Mouse (Mus musculus): Measurements from ENCODE around the gene Slit1.

The Slit1 gene

DNA sequence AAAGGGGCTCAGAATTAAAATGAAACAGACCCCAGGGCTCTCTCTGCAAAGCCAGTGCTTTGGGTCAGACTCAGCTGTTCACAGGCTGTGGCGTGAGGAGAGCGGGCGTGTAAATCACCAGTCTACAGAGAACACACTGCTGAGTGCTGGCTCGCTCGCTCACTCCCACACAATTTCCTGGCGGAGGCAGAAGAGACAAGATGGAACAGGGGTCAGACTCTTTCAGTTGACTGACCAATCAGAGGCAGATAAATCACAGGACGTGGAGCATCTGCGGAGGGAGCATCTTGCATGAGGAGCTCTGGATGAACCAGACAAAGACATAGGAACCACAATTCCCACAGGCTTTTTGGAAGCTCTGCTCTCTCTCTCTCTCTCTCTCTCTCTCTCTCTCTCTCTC lies 67.9 kb downstream of the Slit1 start:
- ChIA-PET POLR2A (interaction anchor here in 2 of 4 experiments (0.5 to 2.7 kb wide), 4 partner anchors 9 to 119 kb away, joined by 3 to 11 read pairs (median 6); no protein-coding TSS in a partner anchor), CTCF (interaction anchor here (1.0 to 1.6 kb wide), 4 partner anchors 11 to 17 kb away, joined by 3 to 5 read pairs (median 3); no protein-coding TSS in a partner anchor)

DNA sequence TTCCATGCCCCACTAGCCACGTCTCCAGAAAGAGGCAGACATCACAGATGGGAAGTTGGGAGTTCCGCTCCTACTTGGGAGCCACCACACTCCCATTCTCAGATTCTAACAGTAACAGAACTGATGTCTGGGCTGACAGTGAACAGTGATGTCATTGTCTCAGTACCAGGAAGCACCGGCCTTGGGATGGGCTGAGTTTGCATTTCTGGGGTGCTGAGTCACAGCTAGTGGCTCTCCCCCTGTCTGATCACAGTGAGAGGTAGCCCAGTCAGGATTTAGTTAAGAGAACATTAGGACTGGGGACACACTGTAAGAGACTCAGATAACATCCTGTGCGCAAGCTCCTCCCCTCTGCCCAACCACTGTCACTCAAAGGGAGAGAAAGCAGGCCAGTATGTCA lies 69.1 kb downstream of the Slit1 start:
- CTCF ChIA-PET = interaction anchor here in 2 of 4 experiments (0.7 to 1.3 kb wide), 2 partner anchors 87 to 89 kb away, joined by 3 to 4 read pairs; no protein-coding TSS in a partner anchor
- POLR2A ChIA-PET = interaction anchor here in 1 of 4 experiments (1.3 kb wide), 1 partner anchor 9 kb away, joined by 3 read pairs; no protein-coding TSS in a partner anchor

DNA sequence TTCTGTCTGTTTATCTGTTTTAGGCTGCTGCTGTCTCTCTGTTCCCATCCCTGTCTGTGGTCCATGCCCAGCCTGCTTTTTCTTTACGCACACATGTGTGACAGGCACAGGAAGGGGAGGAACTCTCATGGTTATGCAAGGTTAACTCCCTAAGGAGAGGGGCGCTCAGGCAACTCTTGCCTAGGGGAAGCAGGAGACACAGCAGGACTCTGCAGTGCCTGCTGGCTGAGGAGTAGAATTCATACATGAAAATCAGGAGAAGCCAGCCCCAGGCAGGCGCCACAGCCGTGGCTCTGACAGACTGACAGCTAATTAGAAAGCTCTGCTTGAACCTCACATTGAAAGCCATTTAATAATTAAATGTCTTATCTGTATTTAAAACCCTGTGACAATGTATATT lies 70.6 kb downstream of the Slit1 start:
- POLR2A ChIA-PET = interaction anchor here in 1 of 4 experiments (0.8 kb wide), 1 partner anchor 29 kb away, joined by 3 read pairs; no protein-coding TSS in a partner anchor
- CTCF ChIA-PET = interaction anchor here in 3 of 4 experiments (0.6 to 1.4 kb wide), 3 partner anchors 14 to 418 kb away, joined by 3 to 9 read pairs (median 5); no protein-coding TSS in a partner anchor

DNA sequence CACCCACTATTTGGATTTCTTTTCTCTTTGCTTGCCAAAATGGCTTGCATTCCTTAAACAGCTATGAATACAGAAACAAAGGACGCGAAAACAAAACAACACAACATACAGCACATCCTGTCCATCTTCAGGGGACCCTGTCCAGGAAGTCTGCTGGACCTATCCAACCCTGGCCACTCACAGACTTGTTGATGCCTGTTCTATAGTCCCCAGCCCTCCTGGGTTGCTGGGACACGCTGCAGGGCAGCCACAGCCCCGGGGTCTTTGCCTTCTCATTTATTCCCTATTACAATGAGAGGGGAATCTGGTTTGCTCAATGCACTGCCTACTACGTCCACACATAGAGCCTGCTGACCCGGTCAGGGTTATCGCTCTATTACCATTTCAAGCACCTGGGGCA lies 72.5 kb downstream of the Slit1 start:
- CTCF ChIA-PET = no interaction called here
- POLR2A ChIA-PET = interaction anchor here in 1 of 4 experiments (1.4 kb wide), 1 partner anchor 90 kb away, joined by 3 read pairs; no protein-coding TSS in a partner anchor

DNA sequence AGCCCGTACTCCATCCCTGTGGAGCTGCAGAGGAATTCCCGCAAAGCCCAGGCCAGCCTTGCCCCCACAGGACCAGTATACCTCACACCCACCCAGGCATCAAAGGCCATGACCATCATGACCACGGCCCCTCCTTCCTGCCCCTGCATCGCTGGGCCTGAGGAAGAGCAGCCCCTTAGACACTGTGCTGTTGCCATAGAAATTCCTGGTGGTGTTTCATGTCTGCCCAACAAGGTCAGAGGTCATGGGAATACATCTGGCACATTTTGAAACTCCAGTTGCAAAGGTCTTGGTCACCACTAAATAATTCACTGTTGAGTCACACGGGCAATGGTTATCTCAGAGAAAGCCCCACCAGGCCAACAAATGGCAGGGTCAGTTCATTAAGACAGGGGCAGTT lies 73.0 kb downstream of the Slit1 start:
- CTCF ChIA-PET = interaction anchor here in 1 of 4 experiments (0.9 kb wide), 1 partner anchor 352 kb away, joined by 3 read pairs; no protein-coding TSS in a partner anchor
- POLR2A ChIA-PET = interaction anchor here in 1 of 4 experiments (1.4 kb wide), 1 partner anchor 91 kb away, joined by 3 read pairs; no protein-coding TSS in a partner anchor

DNA sequence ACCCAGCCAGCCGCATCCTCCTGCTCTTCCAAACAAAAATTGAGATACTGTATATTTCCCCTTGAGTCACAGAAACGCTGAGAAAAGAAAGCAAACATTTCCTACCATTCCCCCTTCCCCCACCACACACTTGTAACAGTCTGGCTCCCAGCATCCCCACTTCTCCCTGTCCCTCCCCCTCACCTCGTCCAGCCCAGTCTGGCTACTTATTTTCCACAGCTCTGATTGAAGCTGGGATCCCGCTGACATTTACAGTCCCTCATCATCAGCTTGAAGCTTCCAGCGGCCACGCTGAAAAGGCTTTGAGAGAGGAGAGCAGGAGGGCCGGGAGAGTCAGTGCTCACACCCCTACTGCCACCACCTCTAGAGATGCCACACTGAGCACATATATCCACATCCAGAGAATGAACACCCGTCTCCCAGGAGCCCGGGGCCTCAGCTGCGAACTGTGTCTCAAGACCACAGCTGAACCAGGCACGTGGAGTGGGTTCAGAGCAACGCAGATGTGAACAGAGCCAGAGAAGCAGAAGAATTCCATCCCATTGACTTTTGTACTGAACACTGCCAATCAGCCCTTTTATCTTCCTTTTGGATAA lies 73.6 kb downstream of the Slit1 start:
- ChIA-PET CTCF (interaction anchor here in 1 of 4 experiments (0.9 kb wide), 1 partner anchor 352 kb away, joined by 3 read pairs; no protein-coding TSS in a partner anchor), POLR2A (interaction anchor here in 1 of 4 experiments (0.6 kb wide), 1 partner anchor 29 kb away, joined by 3 read pairs; no protein-coding TSS in a partner anchor)

DNA sequence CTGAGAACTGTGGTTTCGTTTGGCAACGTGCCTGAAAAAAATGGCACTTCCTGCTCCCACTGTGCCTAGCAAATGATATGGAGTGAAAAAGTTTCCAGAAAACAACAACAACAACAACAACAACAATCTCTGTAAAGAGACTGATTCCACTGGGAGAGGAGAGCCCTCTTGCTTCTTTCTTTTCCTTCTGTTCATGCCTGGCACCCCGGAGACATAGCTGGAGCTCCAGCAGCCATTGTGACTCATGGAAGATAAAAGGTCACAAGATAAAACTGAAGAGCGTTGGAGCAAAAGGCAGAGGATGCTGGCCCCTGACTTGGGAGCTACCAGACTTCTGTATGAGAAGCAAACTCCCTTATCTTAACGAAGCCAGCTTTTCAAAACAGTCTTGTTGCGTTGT lies 75.9 kb downstream of the Slit1 start:
- CTCF ChIA-PET = interaction anchor here in 2 of 4 experiments (0.6 kb wide), 2 partner anchors 12 to 354 kb away, joined by 3 to 5 read pairs; no protein-coding TSS in a partner anchor
- POLR2A ChIA-PET = interaction anchor here in 1 of 4 experiments (1.9 kb wide), 1 partner anchor 9 kb away, joined by 7 read pairs; no protein-coding TSS in a partner anchor

DNA sequence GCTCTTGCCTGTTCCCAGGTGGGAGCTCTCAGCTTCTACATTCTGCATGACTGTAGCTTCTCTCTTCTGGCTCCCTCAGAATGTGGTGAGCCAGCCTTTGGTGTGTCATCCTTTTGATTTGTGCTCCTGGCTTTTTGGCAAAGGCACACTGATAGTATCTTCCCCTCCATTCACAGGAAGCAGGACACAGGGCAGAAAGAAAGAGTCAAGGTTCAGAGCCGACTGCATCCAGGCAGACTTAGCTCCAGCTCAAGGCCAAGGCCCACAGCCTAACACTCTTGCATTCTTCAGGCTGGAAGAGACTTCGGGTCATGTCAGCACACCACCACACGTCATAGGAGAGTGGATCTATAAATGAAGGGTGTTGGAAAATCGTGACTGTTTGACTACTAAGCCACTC lies 77.5 kb downstream of the Slit1 start:
- ChIA-PET CTCF (interaction anchor here (0.6 to 2.1 kb wide), 9 partner anchors 9 to 1210 kb away, joined by 3 to 9 read pairs (median 4); no protein-coding TSS in a partner anchor), POLR2A (interaction anchor here (0.8 to 1.9 kb wide), 9 partner anchors 8 to 95 kb away, joined by 3 to 8 read pairs (median 4); partner anchors contain the start of gene Slit1 (in 1 of the 4))

DNA sequence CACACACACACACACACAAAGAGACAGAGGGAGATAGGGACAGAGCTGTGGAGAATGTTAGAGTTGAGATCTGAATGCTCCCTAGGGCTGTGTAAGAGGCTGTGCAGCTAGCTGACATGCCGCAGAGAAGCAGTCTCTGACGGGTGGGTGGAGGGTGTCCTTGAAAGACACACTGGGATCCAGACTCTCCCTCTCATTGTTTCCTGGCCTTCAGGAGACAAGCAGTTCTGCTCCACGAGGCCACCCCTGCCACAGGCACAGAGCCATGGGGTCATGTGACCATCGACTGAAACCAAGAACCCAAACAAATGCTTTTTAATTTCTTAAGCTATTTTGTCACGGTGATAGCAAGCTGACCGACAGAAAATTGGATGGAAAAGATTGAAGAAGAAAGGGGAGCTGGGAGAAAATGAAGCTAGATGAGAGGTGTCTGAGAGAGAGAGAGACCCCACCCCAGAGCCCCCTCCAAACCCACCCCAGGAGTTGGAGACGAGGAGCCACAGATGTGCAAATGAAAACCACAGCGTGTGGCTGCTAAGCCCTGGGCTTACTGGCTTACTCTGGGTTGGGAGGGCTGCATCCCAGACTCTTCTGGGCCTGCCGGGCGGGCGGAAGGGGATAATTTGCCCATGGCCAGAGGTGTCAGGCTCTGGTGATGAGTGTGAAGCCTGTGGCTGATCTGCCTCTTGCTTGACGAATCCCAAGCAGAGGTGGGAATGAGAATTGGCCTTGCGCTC lies 79.8 kb downstream of the Slit1 start:
- ChIA-PET POLR2A (interaction anchor here in 2 of 4 experiments (0.7 to 1.4 kb wide), 5 partner anchors 17 to 93 kb away, joined by 3 to 4 read pairs (median 3); no protein-coding TSS in a partner anchor), CTCF (interaction anchor here in 2 of 4 experiments (1.1 to 2.1 kb wide), 3 partner anchors 8 to 11 kb away, joined by 3 to 9 read pairs (median 7); no protein-coding TSS in a partner anchor)

DNA sequence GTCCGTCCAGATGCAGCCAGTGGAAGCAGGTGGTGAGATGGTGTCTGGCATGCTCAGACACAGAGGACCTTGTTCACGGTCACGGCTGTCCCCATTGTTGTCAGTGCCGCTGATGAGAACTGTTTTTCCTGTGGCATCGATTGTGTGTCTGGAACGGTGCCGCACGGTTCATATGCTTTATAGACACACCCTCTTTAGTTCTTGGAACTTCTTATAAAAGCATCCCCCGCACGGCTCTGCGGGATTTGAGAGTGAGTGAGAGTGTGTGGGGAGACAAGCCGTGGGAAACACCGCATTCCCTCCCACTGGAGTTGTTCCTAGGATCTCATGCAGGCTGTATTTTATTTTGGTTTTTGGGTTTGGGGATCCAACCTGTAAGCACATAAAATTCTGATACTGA lies 82.0 kb downstream of the Slit1 start:
- ChIA-PET POLR2A (interaction anchor here in 1 of 4 experiments (1.2 kb wide), 1 partner anchor 27 kb away, joined by 3 read pairs; no protein-coding TSS in a partner anchor), CTCF (interaction anchor here in 2 of 4 experiments (0.9 to 2.1 kb wide), 3 partner anchors 32 to 102 kb away, joined by 3 to 5 read pairs (median 3); no protein-coding TSS in a partner anchor)

DNA sequence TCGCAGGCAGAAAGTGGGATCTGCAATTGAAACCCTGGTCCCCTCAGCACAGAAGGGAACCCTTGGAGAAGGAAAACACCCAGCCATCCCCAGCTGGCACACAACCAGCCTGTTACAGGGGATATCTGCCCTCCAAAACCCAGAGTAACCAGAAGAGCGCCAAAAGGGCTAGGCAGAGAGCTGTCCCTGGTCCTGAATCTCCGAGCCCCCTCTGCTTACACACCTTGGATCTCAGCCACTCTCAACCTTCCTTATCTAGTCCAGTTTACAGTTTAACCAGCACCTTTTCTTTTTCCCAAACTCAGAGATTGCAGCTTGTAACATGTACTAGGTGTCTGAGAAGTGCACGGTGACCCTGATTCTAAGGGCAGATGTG lies 82.5 kb downstream of the Slit1 start:
- ChIA-PET POLR2A (interaction anchor here in 1 of 4 experiments (1.2 kb wide), 1 partner anchor 27 kb away, joined by 3 read pairs; no protein-coding TSS in a partner anchor), CTCF (interaction anchor here in 2 of 4 experiments (0.5 to 2.1 kb wide), 4 partner anchors 31 to 103 kb away, joined by 3 to 5 read pairs (median 4); no protein-coding TSS in a partner anchor)

DNA sequence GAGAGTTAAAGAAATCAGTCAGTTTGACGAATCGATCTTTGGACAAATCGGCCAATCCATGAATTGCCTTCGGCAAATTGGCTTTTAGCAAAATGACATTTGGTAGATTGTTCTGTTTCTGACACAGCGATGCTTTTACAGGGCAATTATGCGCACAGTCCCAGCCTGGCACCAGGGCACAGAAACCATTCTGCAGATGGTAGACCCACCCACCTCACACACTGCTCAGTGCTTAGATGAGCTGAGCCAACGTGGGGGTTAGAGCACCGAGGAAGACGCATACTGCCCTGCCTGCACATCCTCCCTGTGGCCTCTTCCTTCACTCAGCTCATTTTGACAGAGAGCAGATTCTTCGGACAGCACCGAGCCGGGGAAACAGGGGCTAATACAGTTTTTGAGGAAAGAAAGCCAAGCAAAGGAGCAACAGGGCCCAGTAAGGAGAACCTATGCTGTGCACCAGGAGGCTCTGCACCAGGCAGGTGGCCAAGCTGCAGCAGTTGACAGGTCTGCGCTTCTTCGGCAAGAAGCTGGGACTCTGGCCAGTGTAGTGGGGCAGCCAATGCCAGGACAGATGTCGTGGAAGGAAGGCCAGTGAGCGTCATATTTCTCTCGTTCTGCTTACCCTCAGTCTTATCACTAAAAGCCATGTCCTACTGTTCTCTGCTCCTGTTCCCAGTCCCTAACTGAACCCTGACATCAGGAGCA lies 83.0 kb downstream of the Slit1 start:
- ChIA-PET POLR2A (interaction anchor here in 1 of 4 experiments (1.2 kb wide), 1 partner anchor 28 kb away, joined by 3 read pairs; no protein-coding TSS in a partner anchor), CTCF (interaction anchor here in 2 of 4 experiments (0.5 to 2.1 kb wide), 5 partner anchors 18 to 103 kb away, joined by 3 to 5 read pairs (median 3); no protein-coding TSS in a partner anchor)

DNA sequence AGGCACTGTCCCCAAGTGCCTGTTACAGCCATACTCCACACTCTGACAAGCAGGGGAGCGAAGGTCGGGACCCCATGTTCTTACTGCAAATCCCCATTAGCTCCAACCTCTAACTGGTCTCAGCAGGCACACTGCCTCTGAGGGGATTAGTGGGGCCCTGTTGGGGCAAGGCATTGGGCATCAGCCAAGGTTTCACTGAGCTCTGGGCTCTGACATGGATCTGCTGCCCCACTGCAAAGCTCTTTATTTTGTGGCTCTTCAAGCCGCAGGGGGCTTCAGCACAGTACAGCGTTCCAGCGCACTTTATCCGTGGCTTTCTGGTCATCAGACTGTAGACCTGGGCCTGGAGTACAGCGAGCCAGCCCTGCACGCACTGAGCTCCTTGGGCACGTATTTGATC lies 86.0 kb downstream of the Slit1 start:
- ChIA-PET CTCF (interaction anchor here (0.6 to 4.8 kb wide), 8 partner anchors 9 to 104 kb away, joined by 3 to 70 read pairs (median 6); no protein-coding TSS in a partner anchor), POLR2A (interaction anchor here in 2 of 4 experiments (0.5 to 1.3 kb wide), 5 partner anchors 15 to 190 kb away, joined by 3 to 4 read pairs (median 3); partner anchors contain the start of gene Slit1 (in 1 of the 2))

DNA sequence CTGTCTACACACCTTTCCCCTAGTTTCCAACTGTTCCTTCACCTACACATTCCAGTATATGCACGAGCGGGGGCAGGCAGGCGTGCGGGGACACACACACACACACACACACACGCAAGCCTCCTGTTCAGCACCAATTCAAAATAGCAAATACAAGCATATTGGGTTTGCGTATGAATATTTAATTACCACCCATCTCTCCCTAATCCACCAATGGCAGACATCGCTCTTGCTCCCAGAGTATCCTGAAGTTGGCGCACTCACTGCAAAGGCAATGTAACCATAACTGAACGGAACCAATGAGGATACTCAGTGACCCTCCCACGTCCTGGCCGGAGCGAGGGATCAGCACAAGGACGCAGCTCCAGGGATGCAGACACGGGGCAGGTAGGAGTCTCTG lies 86.8 kb downstream of the Slit1 start:
- ChIA-PET POLR2A (interaction anchor here in 1 of 4 experiments (1.4 kb wide), 1 partner anchor 40 kb away, joined by 3 read pairs; no protein-coding TSS in a partner anchor), CTCF (interaction anchor here (0.6 to 4.8 kb wide), 39 partner anchors 8 to 656 kb away, joined by 3 to 70 read pairs (median 5); partner anchors contain the start of gene Slit1 (in 1 of the 4))

DNA sequence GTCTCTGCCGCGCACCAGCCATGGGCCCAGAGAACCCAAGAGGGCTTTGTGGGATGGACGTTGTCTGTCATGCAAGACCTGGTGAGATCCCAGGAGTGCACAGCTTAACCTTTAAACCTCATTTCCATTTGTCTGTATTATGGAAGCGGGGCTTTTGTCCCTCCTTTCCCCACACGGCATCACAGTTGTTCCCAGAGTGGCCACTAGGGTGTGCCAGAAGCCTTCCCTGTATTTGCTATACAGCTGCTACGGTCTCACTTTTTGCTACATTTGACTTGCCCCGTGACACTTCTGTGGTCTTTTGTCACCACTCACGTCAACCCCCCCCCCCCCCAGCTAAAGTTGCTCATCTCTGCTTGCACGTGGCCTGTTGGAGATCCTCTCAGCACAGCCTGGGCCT lies 87.5 kb downstream of the Slit1 start:
- CTCF ChIA-PET = interaction anchor here (0.5 to 4.8 kb wide), 58 partner anchors 9 to 1835 kb away, joined by 3 to 70 read pairs (median 4); partner anchors contain the start of gene Slit1 (in 2 of the 4)
- POLR2A ChIA-PET = interaction anchor here in 3 of 4 experiments (0.6 to 1.4 kb wide), 7 partner anchors 41 to 786 kb away, joined by 3 to 9 read pairs (median 4); partner anchors contain the start of gene Tm9sf3 (in 1 of the 3)

DNA sequence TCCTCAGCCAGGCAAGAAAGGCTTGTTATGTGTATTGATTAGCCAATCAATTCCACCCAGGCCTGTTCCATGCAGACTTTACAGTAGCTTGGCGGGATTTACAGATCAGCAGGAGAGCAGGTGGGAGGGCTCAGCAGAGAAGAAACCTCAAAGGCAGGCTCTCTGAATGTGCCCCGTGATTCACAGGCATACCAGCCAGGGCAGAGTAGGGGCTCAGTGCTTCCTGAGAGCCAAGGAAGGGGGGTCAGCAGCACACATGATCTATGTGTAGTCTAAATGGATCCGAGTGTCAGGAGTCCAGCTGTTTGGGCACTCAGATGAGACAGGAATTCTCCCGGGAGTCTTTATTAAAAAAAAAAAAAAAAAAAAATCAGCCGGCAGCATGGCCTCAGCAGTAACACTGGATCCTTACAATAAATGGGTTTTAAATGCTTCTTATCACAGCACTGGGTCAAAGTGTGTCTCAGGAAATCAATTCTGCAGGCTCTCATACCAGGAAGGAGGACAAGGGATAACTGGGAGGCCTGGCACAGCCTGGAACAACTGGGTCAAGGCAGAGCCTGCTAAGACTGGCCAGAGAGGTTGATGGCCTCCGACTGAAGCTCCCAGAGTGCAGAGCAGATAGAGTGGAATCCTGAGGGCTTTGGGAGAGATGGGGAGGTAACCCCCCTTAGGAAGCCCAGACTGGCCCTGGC lies 88.2 kb downstream of the Slit1 start:
- POLR2A ChIA-PET = interaction anchor here in 3 of 4 experiments (0.6 to 1.4 kb wide), 7 partner anchors 42 to 787 kb away, joined by 3 to 9 read pairs (median 4); partner anchors contain the start of gene Tm9sf3 (in 1 of the 3)
- CTCF ChIA-PET = interaction anchor here (0.5 to 4.8 kb wide), 53 partner anchors 9 to 1836 kb away, joined by 3 to 70 read pairs (median 4); partner anchors contain the start of gene Slit1 (in 2 of the 4)

Data from embryonic stem cell, embryonic (primary cell).